Mouse (Mus musculus) ES-E14 (cell line): ENCODE measurements at regions not wholly inside any gene's neighbourhood (a gene's known extent, or its start where the extent isn't known, plus 50 kb on each side); places are given as distances from the start of the nearest gene placed in this dataset.

Experiments
- CHD2 ChIP-seq: IDR thresholded peaks from 2 replicates; pipeline ENCODE4 v1.6.1; 2014; ENCODE audit warnings: mild to moderate bottlenecking, low read depth, low read length, inconsistent platforms
- HCFC1 ChIP-seq: IDR thresholded peaks from 2 replicates; pipeline ENCODE4 v1.6.1; 2012; ENCODE audit warnings: low read length, inconsistent platforms, borderline replicate concordance; ENCODE audit not compliant: insufficient read depth
- MAFK ChIP-seq: IDR thresholded peaks from 2 replicates; pipeline ENCODE4 v1.6.1; 2014; ENCODE audit warnings: mild to moderate bottlenecking, low read depth, low read length, inconsistent platforms; ENCODE audit not compliant: insufficient read depth
- ZC3H11A ChIP-seq: IDR thresholded peaks from 2 replicates; pipeline ENCODE4 v1.6.1; 2012; ENCODE audit warnings: low read depth, mild to moderate bottlenecking, inconsistent platforms, low read length, borderline replicate concordance
- ZNF384 ChIP-seq: IDR thresholded peaks from 2 replicates; pipeline ENCODE4 v1.6.1; 2012; ENCODE audit warnings: low read depth, low read length, inconsistent platforms

- TF ChIP-seq CHD2 (no peak), MAFK (no peak), ZNF384 (no peak), HCFC1 (no peak), ZC3H11A (no peak)
These were observed 113.5 kb downstream of the Tfcp2l1 start for GRCm38 (mm10) chr1:118741286-118741685.
